Mouse (Mus musculus): ENCODE measurements at regions not wholly inside any gene's neighbourhood (a gene's known extent, or its start where the extent isn't known, plus 50 kb on each side); places are given as distances from the start of the nearest gene placed in this dataset.

DNA sequence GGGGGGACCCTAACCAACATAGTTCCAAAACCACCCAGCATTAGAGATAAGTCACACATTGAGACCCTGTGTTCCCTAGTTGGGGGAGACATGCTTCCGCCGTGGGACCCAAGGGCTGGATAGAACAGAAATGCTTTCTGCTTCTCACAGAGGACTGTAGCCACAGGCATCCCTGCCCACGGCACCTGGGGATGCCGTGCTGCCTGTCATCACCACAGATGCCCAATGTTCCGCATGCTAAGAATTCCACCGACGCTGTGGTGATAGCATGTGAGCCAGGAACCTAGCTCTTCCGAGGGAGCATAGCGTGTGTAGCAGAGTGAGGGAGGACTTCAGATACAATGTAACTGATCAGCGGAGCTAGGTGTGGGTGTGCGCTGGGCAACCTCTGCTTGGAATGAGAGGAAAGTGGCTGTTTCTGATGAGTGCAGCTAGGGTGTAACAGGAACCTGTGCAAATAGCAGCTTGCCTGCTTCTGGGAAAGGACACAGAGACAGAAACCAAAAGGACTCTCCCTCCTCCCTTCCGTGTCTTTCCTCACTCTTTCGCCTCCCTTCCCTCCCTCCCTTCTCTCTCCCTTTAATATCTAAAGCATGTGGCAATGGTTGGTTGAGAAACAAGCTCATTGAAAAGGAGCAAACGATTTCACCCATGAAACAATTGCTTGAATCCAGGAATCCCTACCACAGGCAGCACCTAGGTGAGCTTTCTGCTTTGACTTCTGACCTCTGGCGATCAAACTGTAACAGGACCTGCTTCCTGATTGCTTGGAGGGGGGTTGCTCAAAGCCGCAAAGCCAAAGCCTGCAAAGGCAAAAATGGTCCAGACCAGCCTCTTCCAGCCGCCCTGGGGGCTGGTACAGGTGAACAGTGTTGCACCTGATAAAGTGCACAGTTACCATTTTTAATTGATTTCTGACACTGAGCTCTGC lies 102.3 kb downstream of the Gm26897 start:
- DNase-seq (ENCODE audit: extremely low spot score, low spot score) = no peak

GRCm38 (mm10) chr5:111836668-111837234 lies 103.0 kb downstream of the Gm26897 start:
- no peak for DNase-seq (ENCODE audit: extremely low spot score, low spot score)

DNA sequence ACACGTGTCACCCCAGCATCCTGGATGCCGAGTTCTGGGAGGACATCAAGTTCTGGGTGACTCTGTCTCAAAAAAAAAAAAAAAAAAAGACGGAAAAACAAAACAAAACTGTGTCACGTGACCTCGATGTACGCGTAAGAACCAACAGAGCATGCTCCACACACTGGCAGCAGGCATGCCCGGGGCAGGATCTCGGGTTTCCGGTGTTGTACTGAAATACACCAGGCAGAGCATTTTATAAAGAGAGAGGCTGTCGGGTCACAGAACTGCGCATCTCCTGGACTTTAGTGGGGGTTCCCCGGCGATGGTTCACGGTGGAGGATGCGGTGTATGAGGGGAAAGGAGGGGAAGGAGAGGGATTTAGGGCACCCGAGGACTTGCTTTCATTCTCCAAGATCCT lies 108.7 kb downstream of the Gm26897 start:
- DNase-seq (ENCODE audit: extremely low spot score, low spot score) = no peak

- no peak for DNase-seq (ENCODE audit: extremely low spot score, low spot score)
Observed at GRCm38 (mm10) chr5:111843622-111844239, 110.0 kb downstream of the Gm26897 start.

DNA sequence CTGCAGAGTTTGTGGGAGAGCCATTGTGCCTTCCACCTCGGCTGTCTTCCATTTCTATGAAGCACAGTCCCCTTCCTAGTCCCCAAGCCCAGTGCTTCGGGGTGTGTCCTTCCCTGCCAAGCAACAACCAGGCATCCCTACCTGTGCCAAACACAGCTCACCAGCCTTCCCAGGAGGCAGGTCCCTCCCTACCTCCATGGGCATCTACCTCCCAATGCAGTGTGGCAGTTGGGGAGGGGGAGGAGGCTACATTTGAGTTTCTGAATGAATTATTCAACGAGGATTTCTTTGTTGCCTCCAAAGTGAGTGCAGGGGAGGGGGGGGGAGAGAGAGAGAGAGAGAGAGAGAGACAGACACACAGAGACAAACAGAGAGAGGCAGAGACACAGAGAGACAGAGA lies 110.8 kb downstream of the Gm26897 start:
- no peak for DNase-seq (ENCODE audit: extremely low spot score, low spot score)

- no peak for DNase-seq (ENCODE audit: extremely low spot score, low spot score)
Observed at GRCm38 (mm10) chr5:111848917-111849316, 115.2 kb downstream of the Gm26897 start.

- DNase-seq (ENCODE audit: extremely low spot score, low spot score) = peak; percentile 46
Observed at GRCm38 (mm10) chr5:111852682-111853081, 119.0 kb downstream of the Gm26897 start.

DNA sequence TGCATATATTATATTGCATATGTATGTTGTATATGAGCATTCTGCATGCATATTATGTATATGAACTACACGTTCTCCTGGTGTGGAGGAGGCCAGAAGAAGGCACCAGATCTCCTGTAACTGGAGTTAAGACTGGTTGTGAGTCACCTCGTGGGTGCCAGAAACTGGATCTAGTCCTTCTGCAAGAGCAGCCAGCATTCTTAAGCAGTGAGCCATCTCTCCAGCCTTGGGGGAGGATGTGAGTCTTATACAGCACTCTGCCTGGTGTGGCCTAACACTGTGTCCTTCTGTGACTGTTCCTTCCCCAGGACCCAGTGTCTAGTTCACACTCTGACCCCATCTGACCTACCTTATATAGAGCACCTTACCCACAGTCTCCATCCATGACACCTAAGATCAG lies 121.6 kb downstream of the Gm26897 start:
- no peak for DNase-seq (ENCODE audit: extremely low spot score, low spot score)

- no peak for DNase-seq (ENCODE audit: extremely low spot score, low spot score)
Observed at GRCm38 (mm10) chr5:111857200-111857599, 123.5 kb downstream of the Gm26897 start.

- no peak for DNase-seq (ENCODE audit: extremely low spot score, low spot score)
Observed at GRCm38 (mm10) chr5:111860436-111860835, 126.7 kb downstream of the Gm26897 start.

- DNase-seq (ENCODE audit: extremely low spot score, low spot score) = no peak
Observed at GRCm38 (mm10) chr5:111862331-111862730, 128.6 kb downstream of the Gm26897 start.

DNA sequence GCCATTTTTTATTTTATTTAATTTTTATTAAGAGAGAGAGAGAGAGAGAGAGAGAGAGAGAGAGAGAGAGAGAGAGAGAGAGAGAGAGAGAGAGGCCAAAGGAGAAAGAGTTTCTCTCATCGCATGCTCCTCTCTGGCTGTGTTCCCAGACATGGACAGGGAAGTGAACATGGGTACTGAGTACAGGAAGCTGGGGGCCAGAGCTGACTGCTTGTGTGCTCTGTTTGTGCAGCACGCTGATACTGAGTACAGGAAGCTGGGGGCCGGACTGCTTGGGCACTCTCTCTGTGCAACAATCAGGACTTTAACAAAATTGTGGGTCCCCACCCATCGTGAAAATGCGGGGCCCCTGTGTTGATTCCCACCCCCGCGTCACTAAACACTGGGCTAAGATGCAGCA lies 130.2 kb downstream of the Gm26897 start:
- no peak for DNase-seq (ENCODE audit: extremely low spot score, low spot score)

DNA sequence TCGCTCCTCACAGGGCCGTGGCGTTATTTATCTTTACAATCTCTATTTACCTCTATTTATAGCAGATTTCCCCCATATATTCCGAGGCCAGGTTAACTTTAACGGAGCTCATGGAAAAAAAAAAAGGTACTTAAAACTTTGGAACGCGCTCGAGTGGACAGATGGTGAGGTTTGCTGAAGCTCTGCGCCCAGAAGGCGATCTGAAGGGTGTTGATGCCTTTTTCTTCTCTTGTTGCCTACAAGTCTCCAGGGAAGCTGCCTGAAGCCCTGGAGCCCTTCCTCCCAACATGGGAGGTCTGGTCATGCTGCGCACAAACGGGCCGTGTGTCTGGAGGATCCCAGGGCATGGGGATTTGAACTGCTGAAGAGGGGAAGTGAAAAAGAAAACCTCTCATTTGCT lies 130.9 kb downstream of the Gm26897 start:
- DNase-seq (ENCODE audit: extremely low spot score, low spot score) = no peak

DNA sequence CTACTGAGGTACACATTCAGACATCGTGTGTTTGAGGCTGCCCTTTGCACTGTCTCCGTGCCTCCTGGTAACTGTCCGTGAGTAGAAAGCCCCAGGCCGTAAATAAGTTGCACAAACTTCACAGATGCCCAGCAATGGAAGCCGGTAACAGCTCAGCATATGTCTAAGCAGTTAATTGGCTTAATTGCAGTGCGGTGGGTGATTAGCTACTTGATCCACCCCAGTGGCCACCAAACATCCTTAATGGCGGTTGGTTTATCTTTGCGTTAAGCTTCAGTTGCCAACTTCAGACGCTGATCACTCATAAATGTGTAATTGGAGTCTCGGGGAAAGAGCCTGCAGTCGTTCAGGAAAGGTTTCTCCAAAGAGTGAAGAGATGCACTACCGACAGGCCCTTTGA lies 135.3 kb downstream of the Gm26897 start:
- no peak for DNase-seq (ENCODE audit: extremely low spot score, low spot score)

DNA sequence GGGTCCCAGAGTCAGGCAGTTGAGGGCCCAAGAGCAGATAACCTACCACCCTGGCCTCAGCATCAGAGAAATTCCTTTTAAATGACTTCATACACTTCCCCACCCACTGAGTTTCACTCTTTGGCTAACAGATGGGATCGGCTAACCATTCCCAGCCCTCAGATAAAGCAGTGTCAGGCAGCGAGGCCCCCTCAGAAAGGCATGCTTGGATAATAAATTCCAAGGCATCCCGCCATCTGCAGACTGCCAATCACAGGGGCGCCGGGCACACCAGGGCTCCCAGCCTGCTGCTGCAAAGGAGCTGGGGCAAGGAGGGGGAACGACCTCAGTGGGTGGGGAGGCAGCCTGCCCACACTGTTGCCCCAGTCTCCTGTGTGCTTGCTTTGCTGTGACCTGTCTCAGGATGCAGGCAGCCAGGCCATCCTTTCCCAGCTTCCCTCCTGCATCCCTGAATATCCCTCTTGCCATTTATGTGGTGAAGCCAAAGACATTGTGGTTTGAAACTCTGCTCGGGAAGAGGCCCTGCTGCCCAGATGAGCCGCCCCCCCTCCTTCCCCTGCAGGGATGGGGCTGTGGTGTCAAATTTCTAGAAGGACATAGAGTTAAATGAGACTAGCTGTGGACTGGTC lies 143.6 kb downstream of the Gm26897 start:
- peak; percentile 76 for DNase-seq (ENCODE audit: extremely low spot score, low spot score)

DNA sequence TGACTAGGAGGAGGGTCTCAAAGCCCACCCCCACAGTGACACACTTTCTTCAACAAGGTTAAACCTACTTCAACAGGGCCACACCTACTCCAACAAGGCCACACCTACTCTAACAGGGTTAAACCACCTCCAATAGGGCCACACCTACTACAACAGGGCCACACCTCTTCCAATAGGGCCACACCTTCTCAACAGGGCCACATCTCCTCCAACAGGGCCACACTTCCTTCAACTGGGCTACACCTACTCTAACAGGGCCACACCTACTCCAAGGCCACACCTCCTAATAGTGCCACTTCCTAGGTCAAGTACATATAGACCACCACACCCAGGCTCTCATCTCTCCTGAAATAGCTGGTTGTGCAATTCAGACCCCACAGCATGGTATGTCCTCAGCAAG lies 145.3 kb downstream of the Gm26897 start:
- no peak for DNase-seq (ENCODE audit: extremely low spot score, low spot score)

DNA sequence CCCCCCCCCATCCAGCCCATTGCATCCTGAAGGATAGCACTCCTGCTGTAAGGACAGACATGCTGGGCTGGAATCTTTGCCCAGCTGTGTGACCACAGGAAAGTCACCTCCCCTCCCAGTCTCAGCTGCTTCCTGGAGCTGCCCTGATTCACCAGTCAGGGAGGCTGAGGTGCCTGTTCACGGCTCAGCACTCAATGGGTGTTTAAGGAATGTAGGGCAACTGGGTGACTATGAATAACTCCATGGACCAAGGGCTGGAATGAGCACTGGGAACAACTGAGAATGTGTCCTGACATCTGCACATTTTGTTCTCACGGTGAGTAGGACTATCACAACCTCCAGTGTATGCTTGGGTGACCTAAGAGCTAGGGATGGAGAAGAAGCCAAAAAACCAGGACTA lies 146.5 kb downstream of the Gm26897 start:
- DNase-seq (ENCODE audit: extremely low spot score, low spot score) = no peak

DNA sequence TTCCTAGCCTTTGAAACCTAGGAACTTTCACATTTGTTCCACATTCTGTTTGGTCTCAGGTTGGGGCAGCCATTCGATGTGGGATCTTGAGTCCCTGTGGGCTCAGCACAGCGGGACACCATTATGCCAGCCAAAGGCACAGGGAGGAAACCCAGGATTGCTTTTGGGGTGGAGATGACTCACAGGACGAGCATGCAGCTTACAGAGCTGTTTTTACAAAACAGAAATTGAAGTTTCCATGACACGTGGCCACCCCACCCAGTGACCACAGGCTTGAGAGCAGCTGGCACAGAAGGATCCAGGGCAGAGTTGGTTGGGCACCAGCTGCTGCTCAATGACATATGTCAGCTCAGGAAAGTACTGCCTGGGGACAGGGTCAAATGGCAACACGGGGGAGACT lies 147.8 kb downstream of the Gm26897 start:
- DNase-seq (ENCODE audit: extremely low spot score, low spot score) = no peak

DNA sequence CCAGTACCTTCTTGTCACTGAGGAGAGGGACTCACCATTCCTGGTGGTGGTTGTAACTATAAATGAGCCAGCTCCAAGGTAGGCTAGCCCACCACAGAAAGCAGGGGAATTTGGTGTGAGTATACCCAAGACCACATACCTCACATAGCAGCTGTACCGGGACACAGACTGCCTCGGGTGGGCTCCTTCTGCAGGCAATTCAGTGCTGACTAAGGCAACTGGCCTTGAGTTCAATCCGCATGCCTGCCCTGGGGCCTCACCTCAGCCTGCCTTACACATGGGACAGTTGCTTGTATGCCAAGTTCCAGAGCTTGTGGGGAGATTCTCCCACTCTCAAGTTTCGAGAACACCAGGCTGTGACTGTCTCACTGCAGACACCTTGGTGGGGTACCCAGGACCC lies 153.6 kb downstream of the Gm26897 start:
- DNase-seq (ENCODE audit: extremely low spot score, low spot score) = no peak

DNA sequence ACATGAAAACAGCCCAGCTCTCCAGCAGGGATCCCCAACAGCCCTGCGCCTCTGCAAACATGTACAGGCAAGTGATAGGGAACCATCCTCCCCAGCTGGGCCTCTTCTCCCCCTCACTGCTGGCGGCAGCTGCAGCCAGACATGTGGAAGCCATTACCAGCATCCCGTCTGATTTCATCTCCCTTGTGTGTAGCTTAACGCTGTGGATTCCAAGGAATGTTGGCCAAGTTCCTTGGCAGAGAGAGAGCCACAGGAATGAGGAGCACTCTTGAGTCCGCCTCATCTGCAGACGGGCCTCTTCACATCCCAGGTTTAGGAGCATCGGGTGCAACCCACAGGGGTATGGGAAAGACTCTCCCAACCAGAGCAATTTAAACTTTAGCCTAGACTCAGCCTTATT lies 157.1 kb downstream of the Gm26897 start:
- DNase-seq (ENCODE audit: extremely low spot score, low spot score) = peak; percentile 68

GRCm38 (mm10) chr5:111891261-111891693 lies 157.6 kb downstream of the Gm26897 start:
- DNase-seq (ENCODE audit: extremely low spot score, low spot score) = no peak

DNA sequence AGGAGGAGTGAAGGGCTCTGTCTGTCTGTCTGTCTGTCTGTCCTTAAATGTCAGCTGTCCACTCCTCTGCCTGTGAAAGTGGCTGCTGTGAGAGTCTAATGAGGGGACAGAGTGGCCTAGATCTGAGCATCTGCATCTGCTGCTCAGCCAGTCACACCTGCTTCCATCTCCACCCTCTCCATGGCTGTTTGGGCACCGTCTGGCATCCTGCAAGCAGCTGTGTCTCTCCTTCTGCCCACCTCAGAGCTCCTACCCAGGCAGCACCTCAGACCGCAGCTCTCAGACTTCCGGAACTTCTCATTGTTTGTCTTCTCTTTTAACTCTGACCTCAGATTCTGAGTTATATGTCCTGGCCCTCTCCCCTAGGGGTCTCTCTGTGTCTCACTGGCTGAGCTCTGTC lies 159.2 kb downstream of the Gm26897 start:
- DNase-seq (ENCODE audit: extremely low spot score, low spot score) = no peak
